Mouse (Mus musculus): ENCODE data around the gene Sulf2.

- TF ChIP-seq CTCF (IDR thresholded peaks at IDR 0.05; ENCODE audit: borderline replicate concordance, insufficient read depth, low read length) = no peak
- no peak for TF ChIP-seq POLR2A (IDR thresholded peaks at IDR 0.05; ENCODE audit: low read depth, low read length)
Observed at GRCm38 (mm10) chr2:166186244-166186948, 30.9 kb upstream of the Sulf2 start.
